Mouse (Mus musculus) liver, adult 2 months (tissue): ENCODE results near the gene Mesd. TPM values are rescaled to one million over a fixed set of nuclear protein-coding genes. Genes with fewer than 3 reads are reported as not detected.
"Not testable (repeated sequence)": the region's sequence is repeated elsewhere in the genome, so short reads cannot be mapped to it uniquely, and the experiment has no call there.

Source experiments
- DNase-seq: peaks from one replicate; pipeline ENCODE4 v3.0.0-alpha.2; 2011; ENCODE audit warnings: low read depth, low spot score; ENCODE audit errors: extremely low read depth
- H3K27ac ChIP-seq: fragments of 200-500 bp; replicated peaks from 2 replicates; pipeline ENCODE4 v1.5.1; 2012; ENCODE audit warnings: low read depth, mild to moderate bottlenecking, control low read depth, inconsistent platforms, low read length; ENCODE audit not compliant: insufficient read depth
- H3K27me3 ChIP-seq: fragments of 200-500 bp; 2 replicates; pipeline ENCODE4 v1.6.1; 2012; ENCODE audit warnings: mild to moderate bottlenecking, moderate library complexity, low read length, inconsistent platforms; ENCODE audit not compliant: control insufficient read depth, insufficient read depth
- H3K36me3 ChIP-seq: fragments of 200-500 bp; 2 replicates; pipeline ENCODE4 v1.6.1; 2012; ENCODE audit warnings: low read length, inconsistent platforms; ENCODE audit not compliant: control insufficient read depth, insufficient read depth
- H3K4me1 ChIP-seq: fragments of 200-500 bp; 2 replicates; pipeline ENCODE4 v1.6.1; 2011; ENCODE audit warnings: low read length; ENCODE audit not compliant: control insufficient read depth, insufficient read depth
- H3K4me3 ChIP-seq: fragments of 200-500 bp; 2 replicates; pipeline ENCODE4 v1.5.1; 2011; ENCODE audit warnings: low read depth, mild to moderate bottlenecking, control low read depth, low read length, moderate library complexity; ENCODE audit not compliant: insufficient read depth
- H3K79me2 ChIP-seq: fragments of 200-500 bp; 2 replicates; pipeline ENCODE4 v1.6.1; 2012; ENCODE audit warnings: inconsistent platforms, mild to moderate bottlenecking, low read length, moderate library complexity; ENCODE audit not compliant: control insufficient read depth, insufficient read depth
- H3K9ac ChIP-seq: fragments of 200-500 bp; 2 replicates; pipeline ENCODE4 v1.6.1; 2012; ENCODE audit warnings: low read depth, mild to moderate bottlenecking, control low read depth, inconsistent platforms, low read length
- CTCF ChIP-seq: fragments of 200-500 bp; IDR thresholded peaks from 2 replicates; pipeline ENCODE4 v1.5.1; 2011; ENCODE audit warnings: low read depth, low read length, control low read depth
- POLR2A ChIP-seq: fragments of 200-500 bp; IDR thresholded peaks from 2 replicates; pipeline ENCODE4 v1.6.1; 2011; ENCODE audit warnings: low read length, control low read depth; ENCODE audit not compliant: insufficient read depth; ENCODE audit errors: extremely low read depth
- WGBS: fragments of 180-500 bp; shearing (Covaris S2); methylation state at CpG from one replicate; pipeline ENCODE4 v1.1.7; 2018; 5-methylcytosine and 5-hydroxymethylcytosine counted together
- polyA plus RNA-seq: library from polyadenylated mRNA; depleted of rRNA; stranded (reverse); fragments of >200 nt; gene quantifications from 2 replicates; pipeline ENCODE4 v1.2.3, GENCODE M21; 2012
- total RNA-seq: library from RNA; depleted of rRNA; stranded (reverse); fragments of >200 nt; gene quantifications from 2 replicates; pipeline ENCODE4 v1.2.3, GENCODE M21; 2014

Mesd gene
- total and polyA plus RNA-seq, 2 experiments = 6.7 to 10.8 TPM

DNA sequence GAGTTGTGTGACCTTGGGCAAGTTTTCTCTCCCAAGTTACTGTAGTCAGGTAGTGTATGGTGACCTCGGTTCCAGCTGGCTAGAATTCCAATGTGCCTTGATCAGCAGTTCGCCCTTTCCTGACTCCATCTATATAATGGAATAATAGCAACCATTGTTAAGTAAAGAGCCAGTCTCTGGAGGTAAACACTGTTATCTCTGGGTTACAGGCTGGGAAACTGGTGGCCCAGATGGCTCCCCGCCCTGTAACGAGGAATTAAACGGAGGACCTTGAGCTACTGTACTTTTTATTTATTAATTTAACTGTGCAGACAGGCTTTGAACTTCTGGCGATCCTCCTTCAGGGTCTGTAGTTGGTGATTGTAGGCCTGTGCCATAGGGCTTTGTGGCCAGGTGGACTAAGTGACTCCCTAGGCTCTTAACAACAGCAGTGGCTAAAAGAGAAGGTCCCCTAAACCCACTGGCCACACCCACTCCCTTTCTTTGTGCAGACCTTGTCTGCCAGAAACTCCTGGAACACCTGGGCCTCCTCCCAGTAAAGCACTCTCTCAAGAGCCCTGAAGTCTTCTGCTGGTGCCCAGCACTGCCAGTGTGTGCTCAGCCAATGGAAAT is 761 bp downstream of the Mesd start:
- peaks cover 11% of the 10 kb centered on the region for H3K79me2 ChIP-seq
- H3K9ac ChIP-seq = peak overlapping the region; percentile 85; the same call in 1 of the 2 replicates
- peak overlapping the region; percentile 91 for H3K27ac ChIP-seq
- WGBS = 18% methylated on average over 6 of the region's 6 CpGs
- H3K36me3 ChIP-seq = no peaks in the 10 kb centered on the region
- no peak for DNase-seq
- H3K4me1 ChIP-seq = peaks cover 12% of the 10 kb centered on the region
- no peaks in the 10 kb centered on the region for H3K27me3 ChIP-seq
- TF ChIP-seq POLR2A = no peak
- no peak for TF ChIP-seq CTCF
- peak overlapping the region; percentile 66; the same call in 1 of the 2 replicates for H3K4me3 ChIP-seq

DNA sequence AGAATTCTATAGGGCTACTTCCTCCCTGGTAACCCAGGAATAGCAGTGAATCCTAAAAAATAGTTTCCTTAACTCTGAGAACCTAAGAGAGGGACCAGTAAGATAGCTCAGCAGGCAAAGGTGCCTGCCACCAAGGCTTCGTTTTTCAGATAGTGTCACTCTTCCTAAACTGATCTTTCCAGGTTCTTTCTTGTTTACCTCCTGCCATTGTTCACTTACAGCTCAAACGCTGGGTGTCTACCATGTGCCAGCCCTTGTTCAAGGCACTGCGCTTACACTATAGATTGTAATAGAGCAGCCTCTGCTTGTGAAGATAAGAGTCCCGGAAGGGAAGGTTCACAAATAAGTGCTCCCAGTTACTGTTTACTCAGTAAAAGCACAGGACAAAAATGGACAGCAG is 1.6 kb downstream of the Mesd start:
- Histone ChIP-seq H3K9ac (no peak overlapping the region), H3K4me1 (peaks cover 12% of the 10 kb centered on the region), H3K4me3 (no peak overlapping the region), H3K27ac (no peak overlapping the region), H3K36me3 (no peaks in the 10 kb centered on the region), H3K27me3 (no peaks in the 10 kb centered on the region), H3K79me2 (peaks cover 11% of the 10 kb centered on the region)
- WGBS = 47% methylated on average over 4 of the region's 4 CpGs
- TF ChIP-seq POLR2A (no peak), CTCF (no peak)
- DNase-seq = no peak

DNA sequence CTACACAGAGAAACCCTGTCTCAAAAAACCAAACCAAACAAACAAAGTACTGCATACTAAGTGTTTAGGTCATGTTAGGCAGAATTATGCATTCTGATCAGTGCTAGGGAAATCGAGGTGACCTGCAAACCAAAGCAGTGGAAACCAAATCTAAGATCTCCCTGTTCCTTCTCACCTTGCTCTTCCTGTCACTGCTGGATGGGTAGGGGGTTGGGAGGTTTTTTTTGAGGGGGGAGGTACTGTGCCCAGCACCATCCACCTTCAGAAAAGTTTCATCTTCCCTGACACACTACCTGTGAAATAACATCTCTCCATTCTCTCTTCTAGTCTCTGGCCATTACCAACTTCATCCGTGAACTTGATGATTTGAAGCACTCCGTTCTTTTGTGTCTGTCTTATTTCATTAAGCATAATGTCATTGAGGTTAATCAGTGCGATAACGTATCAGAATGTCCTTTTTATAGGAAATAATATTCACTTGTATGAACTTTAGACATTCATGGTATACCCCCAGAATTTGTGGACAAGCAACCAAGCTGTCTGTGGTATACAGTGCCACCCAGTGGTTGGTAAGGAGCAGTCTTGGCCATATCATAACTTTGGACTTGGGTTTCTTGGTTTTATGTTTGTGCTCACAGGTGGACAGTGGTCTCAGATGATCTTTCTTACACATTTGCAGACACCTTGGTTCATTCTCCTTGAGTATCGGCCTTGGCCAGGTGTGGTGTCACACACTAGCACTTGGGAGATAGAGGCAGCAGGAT is 2.3 kb downstream of the Mesd start:
- DNase-seq = peak; percentile 38

DNA sequence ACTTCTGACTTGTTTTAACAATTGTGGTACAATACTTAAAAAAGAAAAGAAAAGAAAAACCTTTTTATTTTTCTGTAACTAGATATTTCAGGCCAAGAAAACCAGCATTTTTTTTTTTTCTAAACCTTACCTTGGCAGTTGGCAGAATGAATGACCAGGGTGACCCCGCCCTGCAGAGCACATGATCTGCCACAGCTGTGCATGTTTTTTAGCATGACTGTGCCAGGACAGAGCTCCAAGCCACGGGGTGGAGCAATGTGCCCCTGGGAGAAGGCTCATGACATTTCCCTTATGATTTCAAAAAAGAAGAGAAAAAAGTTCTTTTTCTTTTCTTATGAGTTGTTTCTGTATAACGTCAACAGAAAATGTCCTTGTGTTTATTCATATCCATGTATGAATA is 5.1 kb downstream of the Mesd start:
- no peak overlapping the region for H3K4me3 ChIP-seq
- no peaks in the 10 kb centered on the region for H3K36me3 ChIP-seq
- H3K9ac ChIP-seq = no peak overlapping the region
- no peaks in the 10 kb centered on the region; the same call in 1 of the 2 replicates for H3K79me2 ChIP-seq
- DNase-seq = peak; percentile 73
- no peak overlapping the region for H3K27ac ChIP-seq
- H3K27me3 ChIP-seq = no peaks in the 10 kb centered on the region
- peaks cover 11% of the 10 kb centered on the region for H3K4me1 ChIP-seq
- WGBS = 48% methylated on average over 3 of the region's 3 CpGs
- TF ChIP-seq CTCF (no peak), POLR2A (no peak)

More for the DNA sequence above, 2.3 kb downstream of the Mesd start:
- Histone ChIP-seq H3K79me2 (peaks cover 11% of the 10 kb centered on the region), H3K27me3 (no peaks in the 10 kb centered on the region), H3K4me3 (no peak overlapping the region), H3K27ac (no peak overlapping the region), H3K9ac (no peak overlapping the region), H3K36me3 (no peaks in the 10 kb centered on the region), H3K4me1 (peaks cover 12% of the 10 kb centered on the region)
- TF ChIP-seq CTCF (peak; percentile 36), POLR2A (no peak)
- 94% methylated on average over 6 of the region's 6 CpGs for WGBS

DNA sequence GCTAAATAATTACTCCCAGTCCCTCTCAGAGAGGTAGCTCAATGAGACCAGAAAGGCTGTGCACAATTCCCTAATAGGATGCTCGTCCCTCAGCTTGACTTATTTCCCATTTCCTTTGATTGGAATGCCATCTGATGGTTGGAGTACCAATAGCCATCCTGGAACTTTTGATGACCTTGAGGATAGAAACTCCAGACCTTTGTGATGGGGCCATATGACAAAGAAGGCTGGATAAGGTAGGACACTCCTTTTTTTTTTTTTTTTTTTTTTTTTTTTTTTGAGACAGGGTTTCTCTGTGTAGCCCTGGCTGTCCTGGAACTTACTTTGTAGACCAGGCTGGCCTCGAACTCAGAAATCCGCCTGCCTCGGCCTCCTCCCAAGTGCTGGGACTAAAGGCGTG is 5.7 kb downstream of the Mesd start:
- not testable (repeated sequence) for H3K4me1 ChIP-seq, H3K79me2 ChIP-seq, H3K36me3 ChIP-seq, DNase-seq, H3K27me3 ChIP-seq, H3K9ac ChIP-seq, H3K27ac ChIP-seq, H3K4me3 ChIP-seq
- 93% methylated on average over 5 of the region's 5 CpGs for WGBS
